Mouse (Mus musculus) kidney, adult 8-10 months (tissue): ENCODE results near the gene Cela3b.

ENCODE experiments used
- DNase-seq, 2 experiments: peaks; one replicate each; pipeline ENCODE4 v3.0.0; 2022

The Cela3b gene

GRCm38 (mm10) chr4:137430502-137430901 lies at the start of gene Cela3b:
Cela3b (minus strand) TSS chr4:137430540.
- DNase-seq, result no peak

- peak; percentile 58 to 62 for DNase-seq
These were observed 49.4 kb upstream of the Cela3b start for GRCm38 (mm10) chr4:137479757-137480156.

DNA sequence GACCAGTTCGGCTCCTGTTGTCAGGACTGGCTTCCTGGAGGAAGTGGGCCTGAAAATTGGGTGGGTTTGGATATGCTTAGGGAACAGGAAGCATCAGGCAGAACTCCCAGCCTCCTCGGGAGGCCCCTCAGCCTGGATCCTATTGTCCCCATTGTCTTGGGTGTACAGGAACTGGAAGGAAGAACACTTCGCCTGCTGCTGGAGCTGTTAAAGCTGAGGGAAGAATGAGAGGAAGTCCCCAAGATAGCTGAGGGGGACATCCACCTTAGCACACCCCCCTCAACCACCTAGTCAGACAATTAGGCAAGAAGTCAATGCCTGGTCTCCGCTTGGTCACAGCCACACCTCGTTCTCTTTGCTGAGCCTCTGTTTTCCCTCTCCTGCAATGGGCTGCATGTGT lies 48.0 kb upstream of the Cela3b start:
- DNase-seq, result no peak

DNA sequence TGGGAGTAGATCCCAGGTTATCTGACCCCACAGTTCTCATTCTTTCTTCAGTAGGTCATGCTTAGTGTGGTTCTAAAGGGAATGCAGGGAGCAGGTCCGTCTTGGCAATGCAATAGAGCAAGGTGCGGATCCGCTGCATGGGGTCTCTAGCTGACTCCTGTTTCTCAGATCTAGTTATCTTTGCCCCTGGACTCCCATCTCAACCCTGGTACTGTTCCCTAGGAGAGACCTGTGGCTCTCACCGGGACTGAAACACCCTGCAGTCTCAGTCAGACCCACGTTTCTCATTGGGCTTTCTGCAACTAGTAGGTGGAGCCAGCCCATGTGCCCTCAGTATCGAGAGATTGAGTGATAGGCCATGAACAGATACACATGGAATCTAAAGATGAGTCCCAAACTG lies 47.3 kb upstream of the Cela3b start:
- no peak for DNase-seq

- no peak for DNase-seq
These were observed 46.5 kb upstream of the Cela3b start for GRCm38 (mm10) chr4:137476761-137477237.

DNA sequence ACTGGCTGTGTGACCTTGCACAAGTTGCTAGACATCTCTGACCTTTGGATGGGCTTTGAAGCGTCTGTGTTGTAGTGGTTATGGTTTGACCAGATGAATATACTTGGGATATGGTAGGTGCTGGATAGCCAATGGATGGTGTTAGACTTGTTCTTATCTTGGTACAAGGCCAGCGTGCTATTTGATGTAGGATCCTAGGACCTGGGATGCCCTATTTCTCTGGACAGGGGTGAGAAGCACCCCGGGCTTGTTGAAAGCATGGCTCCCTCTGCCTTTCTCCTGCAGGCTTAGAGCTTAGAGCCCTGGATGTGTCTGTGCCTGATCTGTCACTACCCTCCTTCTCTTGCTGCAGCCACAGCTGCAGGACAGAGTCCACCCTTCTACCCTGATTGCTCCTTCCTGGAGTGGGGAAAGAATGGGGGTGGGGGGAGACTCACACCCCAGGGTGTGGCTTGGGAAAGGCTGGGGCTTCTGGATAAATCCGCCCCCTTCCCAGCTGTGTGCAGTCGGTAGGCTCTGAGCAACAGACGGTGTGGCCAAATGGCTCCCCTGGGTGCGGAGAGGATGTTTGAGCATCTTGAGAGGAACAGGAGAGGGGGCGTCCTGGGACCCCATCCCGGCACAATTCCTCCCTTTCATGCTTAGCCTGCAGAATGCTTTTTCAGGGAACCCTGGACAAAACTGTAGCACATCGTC lies 45.9 kb upstream of the Cela3b start:
- no peak for DNase-seq

DNA sequence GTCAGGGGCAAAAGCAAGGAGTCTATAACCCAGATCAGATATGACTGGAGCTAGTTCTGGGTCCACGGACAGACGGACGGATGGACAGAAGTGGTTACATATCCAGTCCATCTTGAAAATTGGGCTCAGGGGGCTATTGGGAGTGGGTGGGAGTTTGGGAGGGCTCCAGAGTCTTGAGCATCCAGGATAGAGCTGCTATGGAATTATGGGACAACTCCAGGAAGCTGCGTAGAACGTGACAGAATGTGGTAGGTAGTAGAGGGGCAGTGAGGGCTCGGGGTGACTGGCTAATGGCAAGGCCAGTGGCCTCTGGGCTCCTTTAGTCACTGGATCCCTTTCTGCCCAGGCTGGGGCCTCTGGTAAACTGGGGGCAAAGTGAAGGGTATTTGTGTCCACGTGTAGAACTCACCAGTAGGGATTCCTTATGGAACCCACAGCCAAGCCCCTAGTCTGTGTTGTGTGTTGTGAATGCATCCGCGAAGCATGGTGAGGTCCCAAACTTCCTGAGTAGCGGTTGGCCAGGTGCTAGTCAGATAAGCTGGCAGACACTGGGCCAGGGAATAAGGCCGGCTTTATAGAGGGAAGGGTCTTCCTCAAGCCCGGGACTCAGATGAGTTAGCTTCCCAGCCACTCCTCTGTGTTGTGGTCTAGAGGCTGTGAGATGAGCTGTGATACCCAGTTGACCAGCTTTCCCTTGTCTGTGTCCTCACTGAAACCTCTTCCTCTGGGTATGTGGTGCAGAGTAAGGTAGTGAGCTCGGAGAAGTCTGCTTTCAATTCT lies 45.1 kb upstream of the Cela3b start:
- DNase-seq, result no peak

- no peak for DNase-seq
These were observed 44.4 kb upstream of the Cela3b start for GRCm38 (mm10) chr4:137474694-137475093.

DNA sequence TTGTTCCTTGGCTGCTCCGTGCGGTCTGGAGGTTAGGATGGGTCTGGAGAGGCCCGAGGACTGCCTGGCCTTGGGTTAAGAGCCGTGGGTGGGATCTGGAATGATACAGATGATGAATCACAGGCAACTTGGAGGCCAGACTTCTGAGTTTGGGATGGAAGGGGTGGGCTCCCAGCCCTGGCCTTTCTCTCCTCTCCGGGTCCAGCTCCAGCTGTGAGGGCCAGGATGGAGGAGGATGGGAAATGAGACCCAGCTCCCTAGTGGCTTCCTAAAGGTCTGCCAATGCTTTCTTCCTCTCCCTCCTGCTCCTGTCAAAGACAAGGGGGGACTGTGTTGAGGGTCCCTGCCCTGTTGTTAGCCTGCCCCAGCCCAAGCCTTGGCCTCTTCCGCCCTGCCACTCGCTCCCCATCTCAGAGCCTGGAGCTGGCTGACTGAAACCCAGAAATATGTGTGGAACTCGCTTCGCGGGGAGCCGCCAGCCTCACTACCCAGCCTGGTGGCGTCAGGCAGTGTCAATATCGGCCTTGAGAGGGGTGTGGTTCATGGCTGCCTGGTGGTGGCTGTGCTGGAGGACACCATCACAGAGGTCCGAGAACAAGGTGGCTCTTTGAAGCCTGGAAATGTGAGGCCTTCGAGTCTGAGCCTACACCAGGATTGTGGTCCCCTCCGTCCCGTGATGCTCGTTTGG lies 43.5 kb upstream of the Cela3b start:
- no peak for DNase-seq

GRCm38 (mm10) chr4:137473240-137473639 lies 42.9 kb upstream of the Cela3b start:
- DNase-seq, result no peak

GRCm38 (mm10) chr4:137471326-137471725 lies 41.0 kb upstream of the Cela3b start:
- no peak for DNase-seq

DNA sequence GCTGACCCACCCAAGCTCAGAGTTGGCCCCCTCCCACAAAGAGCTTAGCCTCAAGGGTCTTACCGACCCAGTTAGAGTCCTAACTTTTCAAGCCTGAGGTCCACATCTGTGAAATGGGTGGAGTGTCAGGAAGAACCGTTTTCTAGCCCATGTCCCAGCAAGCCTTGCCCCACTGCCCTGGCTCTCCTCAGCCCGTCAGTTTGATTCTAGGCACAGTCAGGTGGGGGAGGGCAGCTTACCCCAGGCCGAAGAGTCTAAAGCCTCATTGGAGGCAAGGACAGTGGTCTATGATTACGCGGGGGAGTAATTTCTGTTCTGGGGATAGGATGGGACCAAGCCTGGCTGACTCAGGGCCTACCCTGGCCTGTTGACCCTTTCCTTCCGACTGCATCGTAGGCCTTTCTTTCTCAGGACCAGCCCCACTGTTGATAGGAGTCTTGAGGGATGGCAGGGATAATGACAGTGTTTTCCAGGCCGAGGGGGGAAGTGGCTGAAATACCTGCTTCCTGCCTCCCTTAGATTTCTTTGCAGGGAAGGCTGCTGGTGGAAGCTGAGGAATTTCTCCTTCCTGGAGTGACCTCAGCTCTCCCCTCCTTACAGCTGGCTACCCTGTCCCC lies 40.5 kb upstream of the Cela3b start:
- DNase-seq, result no peak

DNA sequence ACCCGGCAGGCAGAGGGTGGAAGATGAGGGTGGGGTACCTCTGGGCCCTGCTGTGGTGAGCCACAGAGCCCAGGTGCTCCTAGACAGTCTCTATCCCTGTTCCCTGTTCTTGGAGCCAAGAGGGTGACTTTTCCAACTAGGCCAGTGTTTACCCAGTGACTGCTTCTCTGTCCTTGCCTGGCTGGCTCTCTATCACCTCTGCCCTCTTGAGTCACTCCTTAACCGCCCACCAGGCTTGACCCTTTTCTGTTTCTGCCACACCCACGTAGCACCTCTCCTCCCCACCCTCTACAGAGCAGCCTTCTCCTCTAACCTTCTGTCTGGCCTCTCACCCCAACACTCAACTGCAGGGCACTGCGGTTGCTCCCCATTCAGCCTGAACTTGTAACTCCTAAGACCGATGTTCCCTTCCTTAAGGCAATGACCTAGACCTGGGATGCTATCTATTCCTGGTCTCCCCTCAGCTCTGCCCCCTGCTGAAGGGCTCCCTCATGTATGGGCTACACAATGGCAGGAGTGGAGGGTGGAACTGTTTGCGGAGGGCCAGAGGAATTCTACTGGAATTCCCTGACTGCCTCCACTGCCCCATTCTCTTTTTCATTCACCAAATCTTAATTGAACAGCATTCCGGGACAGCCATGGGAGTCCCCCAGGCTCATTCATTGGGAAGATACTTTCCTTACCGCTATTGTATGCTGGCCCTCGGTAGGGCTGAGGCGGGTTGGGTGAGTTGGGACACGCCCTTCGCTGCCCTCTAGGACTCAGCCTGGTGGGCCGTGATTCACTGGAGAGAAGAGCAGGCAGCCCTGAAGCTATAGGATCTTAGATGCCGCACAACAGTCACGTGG lies 39.7 kb upstream of the Cela3b start:
- no peak for DNase-seq

GRCm38 (mm10) chr4:137469081-137469844 lies 38.9 kb upstream of the Cela3b start:
- no peak for DNase-seq

DNA sequence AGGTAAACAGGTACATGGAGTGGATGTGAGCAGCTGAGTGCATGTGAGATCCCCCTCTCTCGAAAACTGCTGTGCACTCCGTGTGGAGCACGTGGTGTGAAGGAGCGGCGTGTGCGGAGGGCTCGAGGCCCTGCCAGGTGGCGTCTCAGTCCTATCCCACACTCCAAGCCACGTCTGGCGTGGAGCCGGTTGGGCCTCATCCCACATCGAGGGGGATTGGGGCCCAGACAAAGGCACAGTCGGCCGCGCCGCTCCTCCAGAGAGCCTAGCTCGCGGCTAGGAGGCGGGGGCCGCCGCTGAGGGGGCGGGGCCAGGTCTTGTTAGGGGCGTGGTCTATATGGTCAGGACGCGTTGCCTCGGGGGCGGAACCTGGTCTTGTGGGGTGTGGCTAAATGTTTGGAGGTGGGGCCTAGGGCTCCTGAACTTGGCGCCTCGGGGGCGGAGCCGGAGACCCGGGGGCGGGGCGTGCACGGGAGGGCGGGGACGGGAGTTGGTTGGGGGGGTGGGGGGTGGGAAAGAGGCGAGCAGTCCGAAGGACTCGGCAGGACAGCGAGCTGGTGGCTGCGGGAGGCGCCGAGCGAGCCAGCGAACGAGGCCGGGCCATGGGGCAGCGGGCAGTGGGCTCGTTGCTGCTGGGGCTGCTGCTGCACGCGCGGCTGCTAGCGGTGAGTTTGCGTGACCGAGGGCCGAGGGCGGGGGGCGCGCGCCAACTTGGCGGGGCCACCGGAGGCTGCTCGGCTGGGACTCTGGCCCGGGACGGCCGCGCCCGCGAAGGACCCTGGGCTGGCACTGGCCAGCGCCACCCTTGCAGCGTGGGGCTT lies 38.1 kb upstream of the Cela3b start, which contains the start of gene Hspg2:
Gene Hspg2 (plus strand): TSS at position 510 of the 821 bp plus-strand sequence.
- DNase-seq, result peak; percentile 90 to 95

DNA sequence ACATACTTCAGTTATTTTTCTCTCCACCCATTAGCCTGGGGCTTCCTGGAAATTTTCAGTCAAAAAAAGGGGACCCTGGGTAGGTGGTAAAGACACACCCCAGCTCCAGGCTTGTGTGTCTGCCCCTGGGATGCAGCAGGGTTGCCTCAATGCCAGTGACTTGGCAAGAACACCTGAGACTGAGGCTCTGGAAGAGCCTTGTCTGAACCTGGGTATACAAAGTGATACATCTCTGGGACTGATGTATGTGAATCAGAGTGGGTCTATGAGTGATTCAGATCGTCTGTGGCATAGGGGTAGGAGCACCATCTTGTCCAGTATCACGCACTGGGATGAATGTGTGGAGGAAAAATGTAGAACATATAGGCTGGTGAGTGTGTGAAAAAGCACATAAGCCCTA lies 37.2 kb upstream of the Cela3b start:
- DNase-seq, result no peak

GRCm38 (mm10) chr4:137466991-137467390 lies 36.7 kb upstream of the Cela3b start:
- DNase-seq, result no peak

- peak in 1 of 2 experiments; percentile 47 for DNase-seq
These were observed 34.9 kb upstream of the Cela3b start for GRCm38 (mm10) chr4:137465125-137465787.

GRCm38 (mm10) chr4:137461981-137462690 lies 31.8 kb upstream of the Cela3b start:
- no peak for DNase-seq
